Mouse (Mus musculus) heart, embryonic 15.5 days (tissue): ENCODE data around the gene Iqck. TPM values are rescaled to one million over a fixed set of nuclear protein-coding genes. Genes with fewer than 3 reads are reported as not detected.

Experiments used
- ATAC-seq: fragments of 200-750 bp; cut with Nextera tagmentation; replicated peaks from 2 replicates; pipeline ENCODE4 v1.8.0; 2017; ENCODE audit warnings: low read depth, moderate TSS enrichment; ENCODE audit not compliant: insufficient number of reproducible peaks, insufficient read depth, low FRiP score
- H3K27ac ChIP-seq: fragments of 300-500 bp; sonication (generic); 2 replicates; pipeline ENCODE4 v1.5.1; 2015; ENCODE audit warnings: mild to moderate bottlenecking, inconsistent platforms
- H3K27me3 ChIP-seq: fragments of 300-500 bp; sonication (generic); 2 replicates; pipeline ENCODE4 v1.6.1; 2015; ENCODE audit warnings: inconsistent platforms
- H3K36me3 ChIP-seq: fragments of 300-500 bp; sonication (generic); 2 replicates; pipeline ENCODE4 v1.6.1; 2015; ENCODE audit warnings: mild to moderate bottlenecking, inconsistent platforms
- H3K4me1 ChIP-seq: fragments of 300-500 bp; sonication (generic); replicated peaks from 2 replicates; pipeline ENCODE4 v1.6.1; 2015; ENCODE audit warnings: inconsistent platforms
- H3K4me2 ChIP-seq: fragments of 300-500 bp; sonication (generic); 2 replicates; pipeline ENCODE4 v1.6.1; 2015; ENCODE audit warnings: inconsistent platforms, mild to moderate bottlenecking, moderate library complexity
- H3K4me3 ChIP-seq: fragments of 300-500 bp; sonication (generic); 2 replicates; pipeline ENCODE4 v1.5.1; 2015; ENCODE audit warnings: mild to moderate bottlenecking, inconsistent platforms
- H3K9ac ChIP-seq: fragments of 300-500 bp; sonication (generic); 2 replicates; pipeline ENCODE4 v1.6.1; 2015; ENCODE audit warnings: mild to moderate bottlenecking, inconsistent platforms
- H3K9me3 ChIP-seq: fragments of 300-500 bp; sonication (generic); replicated peaks from 2 replicates; pipeline ENCODE4 v1.6.1; 2016; ENCODE audit warnings: inconsistent platforms
- WGBS: fragments of 180-500 bp; shearing (Covaris S2); methylation state at CpG from one replicate; pipeline ENCODE4 v1.1.7; 2015; ENCODE audit warnings: mixed read lengths; 5-methylcytosine and 5-hydroxymethylcytosine counted together
- polyA plus RNA-seq: library from polyadenylated mRNA; unstranded; fragments of >200 nt; fragmentation: Nextera tagmentation; extraction: Ambion mirVana; gene quantifications from 2 replicates; pipeline ENCODE4 v1.2.1, GENCODE M21; 2015

The Iqck gene
- polyA plus RNA-seq, 1 experiment from 2014 or later: 1.0 TPM

- ATAC-seq: no peak
- no peaks in the 10 kb centered on the region; the same call in 1 of the 2 replicates for H3K4me1 ChIP-seq
- no peak overlapping the region for H3K4me2 ChIP-seq
- no peaks in the 10 kb centered on the region for H3K9me3 ChIP-seq
- no peaks in the 10 kb centered on the region for H3K36me3 ChIP-seq
- H3K27ac ChIP-seq: no peak overlapping the region; the same call in 1 of the 2 replicates
- H3K9ac ChIP-seq: no peak overlapping the region
- H3K4me3 ChIP-seq: no peak overlapping the region
- WGBS: 48% methylated on average over 10 of the region's 10 CpGs
- no peaks in the 10 kb centered on the region for H3K27me3 ChIP-seq
These were observed 40.2 kb downstream of the Iqck start for GRCm38 (mm10) chr7:118895469-118896450.

GRCm38 (mm10) chr7:118898063-118898462 lies 42.5 kb downstream of the Iqck start:
- peaks cover 9% of the 10 kb centered on the region for H3K4me1 ChIP-seq
- H3K36me3 ChIP-seq: no peaks in the 10 kb centered on the region
- no peak overlapping the region for H3K4me3 ChIP-seq
- ATAC-seq: no peak
- H3K9ac ChIP-seq: no peak overlapping the region
- no peaks in the 10 kb centered on the region for H3K9me3 ChIP-seq
- H3K27ac ChIP-seq: no peak overlapping the region
- H3K27me3 ChIP-seq: no peaks in the 10 kb centered on the region
- no peak overlapping the region for H3K4me2 ChIP-seq

- no peaks in the 10 kb centered on the region for H3K36me3 ChIP-seq
- H3K9me3 ChIP-seq: no peaks in the 10 kb centered on the region
- WGBS: 77% methylated on average over 2 of the region's 2 CpGs
- no peaks in the 10 kb centered on the region for H3K27me3 ChIP-seq
- no peak overlapping the region for H3K27ac ChIP-seq
- no peak overlapping the region for H3K4me2 ChIP-seq
- H3K9ac ChIP-seq: no peak overlapping the region
- peaks cover 13% of the 10 kb centered on the region for H3K4me1 ChIP-seq
- H3K4me3 ChIP-seq: no peak overlapping the region
- ATAC-seq: no peak
These were observed 44.5 kb downstream of the Iqck start for GRCm38 (mm10) chr7:118900090-118900489.

- Histone ChIP-seq H3K4me3 (peak overlapping the region; percentile 15; the same call in 1 of the 2 replicates), H3K4me1 (peaks cover 13% of the 10 kb centered on the region), H3K4me2 (peak overlapping the region; percentile 50), H3K9me3 (no peaks in the 10 kb centered on the region), H3K27me3 (no peaks in the 10 kb centered on the region), H3K36me3 (no peaks in the 10 kb centered on the region), H3K27ac (peak overlapping the region; percentile 25), H3K9ac (peak overlapping the region; percentile 36; the same call in 1 of the 2 replicates)
- peak; percentile 67; the same call in 1 of the 2 replicates for ATAC-seq
- 18% methylated on average over 13 of the region's 13 CpGs for WGBS
These were observed 47.4 kb downstream of the Iqck start for GRCm38 (mm10) chr7:118902944-118903343.

GRCm38 (mm10) chr7:118903879-118904278 lies 48.3 kb downstream of the Iqck start:
- Histone ChIP-seq H3K4me3 (no peak overlapping the region), H3K4me2 (no peak overlapping the region), H3K36me3 (no peaks in the 10 kb centered on the region), H3K27ac (no peak overlapping the region), H3K9me3 (no peaks in the 10 kb centered on the region), H3K27me3 (no peaks in the 10 kb centered on the region), H3K9ac (no peak overlapping the region), H3K4me1 (peaks cover 13% of the 10 kb centered on the region)
- 89% methylated on average over 9 of the region's 9 CpGs for WGBS
- no peak for ATAC-seq

GRCm38 (mm10) chr7:118904530-118904929 lies 49.0 kb downstream of the Iqck start:
- H3K4me3 ChIP-seq: no peak overlapping the region
- no peaks in the 10 kb centered on the region for H3K9me3 ChIP-seq
- H3K36me3 ChIP-seq: no peaks in the 10 kb centered on the region
- H3K27ac ChIP-seq: no peak overlapping the region
- H3K4me2 ChIP-seq: no peak overlapping the region
- H3K4me1 ChIP-seq: peaks cover 13% of the 10 kb centered on the region
- H3K9ac ChIP-seq: no peak overlapping the region
- H3K27me3 ChIP-seq: no peaks in the 10 kb centered on the region
- ATAC-seq: no peak
- 66% methylated on average over 4 of the region's 4 CpGs for WGBS

- H3K4me2 ChIP-seq: no peak overlapping the region
- H3K9ac ChIP-seq: no peak overlapping the region
- no peaks in the 10 kb centered on the region for H3K27me3 ChIP-seq
- WGBS: 69% methylated on average over 8 of the region's 8 CpGs
- H3K4me3 ChIP-seq: no peak overlapping the region
- H3K9me3 ChIP-seq: no peaks in the 10 kb centered on the region
- H3K4me1 ChIP-seq: no peaks in the 10 kb centered on the region
- H3K27ac ChIP-seq: no peak overlapping the region
- no peaks in the 10 kb centered on the region for H3K36me3 ChIP-seq
- ATAC-seq: no peak
These were observed 53.5 kb downstream of the Iqck start for GRCm38 (mm10) chr7:118908961-118909515.

GRCm38 (mm10) chr7:118910464-118910863 lies 54.9 kb downstream of the Iqck start:
- no peak for ATAC-seq
- no peak overlapping the region for H3K4me3 ChIP-seq
- H3K9me3 ChIP-seq: no peaks in the 10 kb centered on the region
- H3K9ac ChIP-seq: no peak overlapping the region
- no peaks in the 10 kb centered on the region for H3K4me1 ChIP-seq
- no peak overlapping the region for H3K4me2 ChIP-seq
- no peak overlapping the region for H3K27ac ChIP-seq
- WGBS: 78% methylated on average over 2 of the region's 2 CpGs
- no peaks in the 10 kb centered on the region for H3K36me3 ChIP-seq
- H3K27me3 ChIP-seq: no peaks in the 10 kb centered on the region

- no peaks in the 10 kb centered on the region for H3K36me3 ChIP-seq
- no peaks in the 10 kb centered on the region for H3K27me3 ChIP-seq
- H3K27ac ChIP-seq: no peak overlapping the region
- no peaks in the 10 kb centered on the region for H3K9me3 ChIP-seq
- no peak overlapping the region for H3K9ac ChIP-seq
- H3K4me2 ChIP-seq: no peak overlapping the region
- no peak for ATAC-seq
- H3K4me1 ChIP-seq: no peaks in the 10 kb centered on the region
- no peak overlapping the region for H3K4me3 ChIP-seq
- WGBS: 89% methylated on average over 2 of the region's 2 CpGs
These were observed 55.6 kb downstream of the Iqck start for GRCm38 (mm10) chr7:118911170-118911569.

GRCm38 (mm10) chr7:118911571-118911970 lies 56.0 kb downstream of the Iqck start:
- no peak overlapping the region for H3K4me2 ChIP-seq

GRCm38 (mm10) chr7:118912049-118912490 lies 56.5 kb downstream of the Iqck start:
- H3K36me3 ChIP-seq: no peaks in the 10 kb centered on the region
- H3K4me1 ChIP-seq: no peaks in the 10 kb centered on the region
- H3K4me3 ChIP-seq: no peak overlapping the region
- H3K27me3 ChIP-seq: no peaks in the 10 kb centered on the region
- WGBS: 52% methylated on average over 8 of the region's 8 CpGs
- no peak overlapping the region for H3K27ac ChIP-seq
- no peak for ATAC-seq
- no peak overlapping the region for H3K4me2 ChIP-seq
- H3K9me3 ChIP-seq: no peaks in the 10 kb centered on the region
- no peak overlapping the region for H3K9ac ChIP-seq

More at GRCm38 (mm10) chr7:118911571-118911970, 56.0 kb downstream of the Iqck start:
- no peak overlapping the region for H3K27ac ChIP-seq
- H3K4me3 ChIP-seq: no peak overlapping the region
- H3K9ac ChIP-seq: no peak overlapping the region
- WGBS: 73% methylated on average over 7 of the region's 7 CpGs
- no peak for ATAC-seq
- no peaks in the 10 kb centered on the region for H3K36me3 ChIP-seq
- H3K27me3 ChIP-seq: no peaks in the 10 kb centered on the region
- no peaks in the 10 kb centered on the region for H3K9me3 ChIP-seq
- H3K4me1 ChIP-seq: no peaks in the 10 kb centered on the region
